7 mouse cellular contexts compared by ENCODE assay signal in genomic region chr19:34193149-34193548, GRCm38 (mm10). TPM values are rescaled to one million over a fixed set of nuclear protein-coding genes. Genes with fewer than 3 reads are reported as not detected.
DNase-seq lines count a peak whose midpoint lies in the region; ATAC-seq and TF ChIP-seq lines count a peak whose summit lies in the region.

No protein-coding gene starts in this region.

- H3K36me3 ChIP-seq in kidney, adult 2 months (ENCODE audit: control insufficient read depth, insufficient read depth, low read length) = no peaks in the 10 kb centered on the region
- no peaks in the 10 kb centered on the region for H3K36me3 ChIP-seq in lung, embryonic 16.5 days (ENCODE audit: control insufficient read depth, insufficient read depth, low read length)

- ATAC-seq in lung, embryonic 16.5 days (ENCODE audit: low read depth) = no peak

- H3K9me3 ChIP-seq in lung, embryonic 16.5 days (ENCODE audit: control insufficient read depth, low read length) = no peaks in the 10 kb centered on the region

- H3K9ac ChIP-seq in lung, embryonic 16.5 days (ENCODE audit: low read length) = peak overlapping the region; percentile 49

- DNase-seq in urinary bladder, postnatal 25 days (ENCODE audit: low spot score) = peak; percentile 21
- no peak for DNase-seq in urinary bladder, postnatal 4 days (ENCODE audit: low spot score in 2 of 2)
- peak; percentile 42 for DNase-seq in cerebellum, adult 9-10 months
- peak; percentile 22 to 44 for DNase-seq in heart, adult 9 months (ENCODE audit: low spot score in 2 of 2)
- peak; percentile 33 for DNase-seq in kidney, adult 2 months
- peak; percentile 24 for DNase-seq in right cerebral cortex, postnatal 25 days

- 4% methylated on average over 9 of the region's 9 CpGs for WGBS in kidney, adult 2 months
- under 1% methylated on average over 9 of the region's 9 CpGs for WGBS in lung, embryonic 16.5 days

- H3K27me3 ChIP-seq in kidney, adult 2 months (replicated peaks; ENCODE audit: control insufficient read depth, insufficient read depth, low read length) = no peaks in the 10 kb centered on the region
- no peaks in the 10 kb centered on the region for H3K27me3 ChIP-seq in lung, embryonic 16.5 days (ENCODE audit: control insufficient read depth, insufficient read depth, low read depth, low read length)

- TF ChIP-seq POLR2A in kidney, adult 2 months (IDR thresholded peaks at IDR 0.05; ENCODE audit: low read depth, low read length) = no peak

- peaks cover 2% of the 10 kb centered on the region; the same call in 1 of the 2 replicates for H3K4me1 ChIP-seq in kidney, adult 2 months (ENCODE audit: control insufficient read depth, insufficient read depth, low read length)
- peaks cover 6% of the 10 kb centered on the region; the same call in 1 of the 2 replicates for H3K4me1 ChIP-seq in lung, embryonic 16.5 days (replicated peaks; ENCODE audit: control insufficient read depth, insufficient read depth, low read length)

- TF ChIP-seq CTCF in kidney, adult 2 months (conservative IDR thresholded peaks at IDR 0.05; ENCODE audit: insufficient read depth, insufficient read length, low read depth, low read length) = no peak

- H3K27ac ChIP-seq in kidney, adult 2 months (ENCODE audit: insufficient read depth, low read depth, low read length) = no peak overlapping the region; the same call in 1 of the 2 replicates
- H3K27ac ChIP-seq in lung, embryonic 16.5 days (ENCODE audit: low read length) = no peak overlapping the region

- H3K4me3 ChIP-seq in kidney, adult 2 months (ENCODE audit: insufficient read depth, low read depth, low read length) = peak overlapping the region; percentile 61
- H3K4me3 ChIP-seq in lung, embryonic 16.5 days (ENCODE audit: low read length) = peak overlapping the region; percentile 76

- H3K4me2 ChIP-seq in lung, embryonic 16.5 days (ENCODE audit: low read depth, low read length) = peak overlapping the region; percentile 77

RNA-seq across cellular contexts. Expression of gene Stambpl1, which starts 1.1 kb away (rescaled TPM):
- polyA plus RNA-seq in kidney, adult 2 months (2012; rRNA removed) = 1.6 and 2.2 TPM in 2 replicates
- 10.3 and 11.9 TPM in 2 replicates for polyA plus RNA-seq in lung, embryonic 16.5 days (2015; fragmentation: Nextera tagmentation; extraction: Ambion mirVana)

RNA-seq across cellular contexts. Expression of gene Ankrd22, which starts 27.3 kb away (rescaled TPM):
- not detected in 2 replicates for polyA plus RNA-seq in kidney, adult 2 months (2012; rRNA removed)
- 0.14 and 0.15 TPM in 2 replicates for polyA plus RNA-seq in lung, embryonic 16.5 days (2015; fragmentation: Nextera tagmentation; extraction: Ambion mirVana)

Comparison
In these comparisons a context has a peak if more than half of its experiments do, and no peak if none do; other contexts are left out.
1. DNase-seq: peak in urinary bladder, postnatal 25 days (single experiment), cerebellum, adult 9-10 months (single experiment), heart, adult 9 months (2 of 2), kidney, adult 2 months (single experiment) and right cerebral cortex, postnatal 25 days (single experiment); none in urinary bladder, postnatal 4 days (0 of 2).